Mouse (Mus musculus): ENCODE results near the gene Vrtn.

Gene Vrtn

DNA sequence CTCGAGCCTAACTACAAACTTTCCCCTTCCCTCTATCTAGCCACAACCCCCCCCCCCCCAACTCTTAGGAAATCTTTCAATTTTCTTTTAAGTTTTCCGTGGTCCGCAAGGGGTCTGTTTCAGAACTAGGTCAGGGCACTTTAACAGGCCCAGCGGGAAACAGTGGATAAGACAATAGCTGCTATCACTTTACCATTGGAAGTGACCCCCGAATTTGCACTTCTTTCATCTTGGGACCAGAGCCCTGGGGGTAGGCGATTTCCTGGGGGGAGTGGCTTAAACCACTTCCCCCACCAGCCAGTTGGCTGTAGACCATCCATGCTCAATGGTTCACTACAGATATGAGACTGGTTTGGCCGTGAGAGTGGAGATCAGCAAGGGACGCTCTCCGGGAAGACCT is at the start of gene Vrtn:
TSS of gene Vrtn (plus strand) at position 366 of the 400 bp plus-strand sequence.
- WGBS, result 15% methylated on average over 9 of the region's 9 CpGs

DNA sequence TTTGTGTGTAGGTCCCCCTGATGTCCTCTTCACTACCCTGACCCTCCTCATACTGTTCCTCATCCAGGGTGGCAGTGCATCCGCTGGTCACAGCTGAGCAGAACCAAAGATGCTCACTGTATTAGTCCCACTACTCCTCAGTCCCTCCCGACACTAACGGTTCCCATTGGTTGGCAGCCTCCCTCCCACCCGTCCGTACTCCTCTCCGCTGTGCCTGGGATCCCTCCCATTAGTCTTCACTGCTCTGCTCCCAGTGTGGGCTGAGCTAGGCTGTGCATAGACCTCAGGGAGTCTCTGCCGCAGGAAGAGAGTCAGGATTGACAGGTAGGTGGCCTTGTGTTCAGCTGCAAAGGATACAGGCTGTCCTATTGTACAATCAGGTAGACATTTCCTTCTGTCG is 42.5 kb upstream of the Vrtn start:
- 27% methylated on average over 8 of the region's 8 CpGs for WGBS

DNA sequence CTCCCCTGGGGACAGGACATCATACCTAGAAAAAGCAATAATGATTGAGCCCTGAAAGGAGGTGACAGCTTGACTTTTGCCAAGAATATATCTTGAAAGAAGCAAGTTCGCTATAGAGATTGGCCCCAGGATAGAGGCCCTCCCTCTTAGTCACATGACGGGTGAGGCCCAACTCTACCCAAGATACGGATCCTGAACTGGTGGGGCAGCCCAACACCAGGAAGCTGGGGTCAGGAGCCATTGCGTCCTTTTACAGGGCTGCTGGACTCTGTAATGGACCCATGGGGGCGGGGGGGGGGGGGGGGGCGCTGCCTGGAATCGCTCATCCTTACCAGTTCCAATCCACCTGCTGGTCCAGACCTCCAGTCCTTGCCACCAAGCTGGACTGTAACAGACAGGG is 36.8 kb upstream of the Vrtn start:
- 90% methylated on average over 7 of the region's 7 CpGs for WGBS

DNA sequence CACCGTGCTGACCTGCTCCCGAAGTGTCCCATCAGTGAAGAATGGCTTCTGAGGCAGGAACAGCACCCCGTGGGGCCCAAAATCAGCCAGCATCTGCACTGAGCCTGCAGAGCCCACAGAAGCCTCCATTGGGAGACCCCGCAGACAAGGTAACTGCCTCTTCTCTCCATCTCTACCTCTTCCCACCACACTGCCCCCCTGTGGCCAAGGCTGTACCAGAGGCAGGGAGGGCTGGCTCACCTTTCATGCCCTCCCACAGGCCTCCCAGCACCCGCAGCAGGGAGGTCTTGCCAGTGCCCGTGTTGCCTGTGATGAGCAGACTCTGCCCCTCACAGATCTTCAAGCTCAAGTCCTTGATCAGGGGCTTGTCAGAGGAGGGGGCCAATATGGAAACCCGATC is 35.0 kb upstream of the Vrtn start:
- WGBS, result 78% methylated on average over 7 of the region's 7 CpGs

DNA sequence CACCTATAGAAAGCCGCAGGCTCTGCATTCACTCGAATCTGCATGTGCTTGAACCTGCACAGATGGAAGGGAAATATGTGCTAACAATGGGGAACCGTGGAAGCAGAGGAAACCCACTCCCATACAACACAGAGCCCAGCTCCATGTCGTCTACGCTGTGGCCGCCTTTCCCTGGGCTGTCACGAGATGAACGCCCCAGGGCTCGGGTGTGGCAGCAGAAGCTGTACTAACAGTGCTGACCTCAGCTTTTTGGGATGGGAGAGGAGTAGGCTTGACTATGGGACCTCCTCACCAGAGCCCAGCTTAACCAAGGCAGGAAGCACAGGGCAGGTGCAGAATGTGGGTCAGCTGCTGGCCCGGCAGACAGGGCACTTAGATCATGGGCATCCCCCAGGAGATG is 29.1 kb upstream of the Vrtn start:
- WGBS, result 89% methylated on average over 10 of the region's 10 CpGs

DNA sequence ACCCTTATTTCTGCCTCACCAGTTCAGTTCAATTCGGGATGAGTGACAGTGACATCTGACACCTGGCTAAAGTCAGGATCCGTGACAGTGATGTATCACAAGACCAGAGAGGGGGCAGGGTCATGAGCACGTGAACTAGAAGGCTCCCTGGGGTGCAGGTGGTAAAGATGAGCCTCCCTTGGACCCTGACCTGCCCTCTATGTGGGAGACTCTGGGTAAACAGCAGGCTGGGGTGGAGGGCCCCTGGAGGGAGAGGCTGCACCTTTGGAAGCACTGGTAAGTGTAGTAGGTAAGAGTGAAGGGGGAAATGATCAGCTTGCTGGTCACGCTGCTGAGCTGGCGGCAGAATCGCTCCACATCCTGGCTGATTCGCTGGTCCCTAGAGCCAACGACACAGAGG is 28.3 kb upstream of the Vrtn start:
- WGBS, result 86% methylated on average over 8 of the region's 8 CpGs

DNA sequence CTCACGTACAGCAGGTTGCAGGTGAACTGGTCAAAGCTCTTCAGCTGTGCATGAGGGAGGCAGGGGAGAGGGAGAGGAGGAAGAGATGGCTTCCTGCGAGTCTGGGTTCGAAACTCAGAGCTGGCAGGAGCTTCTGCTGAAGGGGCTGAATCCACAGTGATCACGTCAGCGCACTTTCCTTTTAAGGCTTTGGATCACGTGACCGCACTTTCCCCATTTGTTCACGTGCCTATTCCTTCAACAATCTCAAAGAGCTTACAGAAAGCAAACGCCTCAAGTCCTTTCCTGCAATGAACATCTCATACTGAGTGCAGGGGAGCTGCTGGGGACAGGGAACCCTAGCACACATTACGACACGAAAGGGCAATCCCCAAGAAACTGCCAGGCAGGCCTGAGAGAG is 26.8 kb upstream of the Vrtn start:
- WGBS, result 86% methylated on average over 11 of the region's 11 CpGs

DNA sequence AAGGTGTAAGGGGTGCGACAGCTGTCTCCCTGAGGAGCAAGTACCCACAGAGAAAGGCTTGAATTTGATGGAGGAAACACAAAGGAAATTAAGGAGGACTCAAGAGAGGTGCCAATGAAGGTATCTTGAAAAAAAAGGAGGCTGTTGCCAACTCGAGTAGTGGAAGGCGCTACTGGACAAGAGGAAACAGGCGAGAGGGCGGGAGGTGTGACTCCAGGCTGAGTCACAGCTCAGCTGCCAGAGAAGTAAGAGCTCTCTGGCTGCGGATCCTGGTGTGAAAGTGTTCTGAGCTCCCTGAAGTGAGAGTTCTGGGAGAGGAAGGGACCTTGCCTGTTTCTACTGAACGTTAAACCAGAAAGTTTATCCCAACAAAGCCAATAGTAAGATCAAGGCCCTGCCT is 26.3 kb upstream of the Vrtn start:
- 51% methylated on average over 7 of the region's 7 CpGs for WGBS

DNA sequence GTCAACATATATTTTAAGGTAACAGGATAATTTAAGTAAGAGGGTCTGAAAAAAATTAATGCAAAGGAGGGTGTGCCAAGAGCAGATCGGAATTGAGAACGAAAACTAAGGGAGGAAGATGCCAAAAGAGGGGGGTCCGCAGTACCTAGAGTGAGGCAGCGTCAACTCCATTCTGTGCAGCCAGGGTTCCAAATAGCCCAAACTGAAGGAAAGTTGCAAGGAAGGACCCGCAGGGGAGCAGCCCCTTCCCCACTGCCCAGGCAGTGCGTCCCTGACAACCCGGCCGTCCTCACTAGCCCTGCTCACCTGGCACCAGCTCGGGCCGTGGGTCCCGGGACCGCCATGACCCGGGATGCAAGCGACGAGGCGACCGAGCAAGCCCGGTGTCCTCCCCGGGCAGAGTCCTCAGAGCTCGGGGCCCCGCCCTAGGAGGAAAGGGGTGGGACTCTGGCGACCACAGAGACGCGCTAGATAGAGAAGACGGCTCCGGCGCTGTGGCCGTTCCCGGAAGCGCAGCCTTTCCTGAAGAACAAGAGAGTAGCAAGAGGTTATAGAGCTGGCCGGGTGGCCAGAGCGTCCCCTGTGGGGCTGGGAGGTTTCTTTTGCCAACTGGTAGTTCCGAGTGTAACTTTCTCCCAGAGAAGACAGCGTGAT is 23.7 kb upstream of the Vrtn start, which contains the start of gene Abcd4:
TSS of gene Abcd4 (minus strand) at position 437 of the 654 bp plus-strand sequence.
- under 1% methylated on average over 34 of the region's 34 CpGs for WGBS

DNA sequence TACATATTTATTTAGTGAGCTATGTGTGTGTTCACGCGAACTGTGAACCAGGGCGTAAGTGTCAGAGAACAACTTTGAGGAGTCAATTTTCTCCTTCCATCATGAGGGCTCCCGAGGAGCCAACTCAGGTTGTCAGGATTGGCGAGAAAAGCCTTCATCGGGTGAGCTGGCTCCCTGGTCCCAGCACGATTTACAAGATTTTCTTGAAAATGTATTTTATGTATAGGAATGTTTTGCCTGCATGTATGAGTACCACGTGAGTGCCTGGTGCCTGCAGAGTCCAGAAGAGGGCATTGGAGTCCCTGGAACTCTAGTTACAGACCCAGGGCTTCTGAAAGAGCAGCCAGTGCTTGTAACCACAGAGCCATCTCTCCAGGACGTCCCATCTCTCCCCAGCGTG is 23.2 kb upstream of the Vrtn start:
- 2% methylated on average over 10 of the region's 10 CpGs for WGBS

DNA sequence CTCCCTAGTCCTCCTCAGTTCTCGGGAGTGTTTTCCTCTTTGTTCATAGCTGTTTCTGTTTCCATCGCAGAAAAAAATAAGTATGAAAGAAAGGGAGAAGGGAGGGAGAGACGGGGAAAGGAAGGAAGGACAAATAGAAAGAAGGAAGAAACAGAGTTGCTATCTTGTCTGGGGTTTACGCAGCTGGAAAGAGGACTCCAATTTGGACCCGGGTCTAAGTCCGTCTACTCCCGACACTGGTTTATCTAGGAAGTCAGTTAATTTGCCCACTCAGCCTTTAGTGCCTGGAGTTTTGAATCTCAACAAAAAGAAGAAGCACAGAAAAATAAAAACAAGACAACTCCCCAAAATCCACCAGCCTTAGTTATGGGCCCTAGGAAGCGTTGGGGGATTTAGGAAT is 16.2 kb upstream of the Vrtn start:
- 37% methylated on average over 8 of the region's 8 CpGs for WGBS

DNA sequence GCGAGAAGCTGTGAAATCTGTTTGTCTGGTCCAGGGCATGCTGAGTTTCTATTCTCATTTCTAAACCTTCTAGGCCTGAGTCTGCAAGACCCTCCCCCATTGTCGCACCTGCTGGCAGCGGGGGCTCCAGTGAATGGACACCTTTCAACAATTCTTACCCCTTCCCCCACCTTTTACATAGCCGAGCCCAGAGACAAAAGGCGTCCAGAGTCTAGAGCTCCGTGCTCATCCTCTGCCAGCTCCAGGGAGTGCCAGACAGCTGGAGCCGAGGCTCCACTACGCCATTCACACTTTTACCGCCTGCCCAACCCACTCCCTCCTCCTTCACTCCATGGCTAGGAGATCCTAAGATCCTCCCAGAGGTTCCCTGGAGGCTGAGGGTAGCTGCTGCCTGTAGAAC is 15.7 kb upstream of the Vrtn start:
- 10% methylated on average over 9 of the region's 9 CpGs for WGBS

DNA sequence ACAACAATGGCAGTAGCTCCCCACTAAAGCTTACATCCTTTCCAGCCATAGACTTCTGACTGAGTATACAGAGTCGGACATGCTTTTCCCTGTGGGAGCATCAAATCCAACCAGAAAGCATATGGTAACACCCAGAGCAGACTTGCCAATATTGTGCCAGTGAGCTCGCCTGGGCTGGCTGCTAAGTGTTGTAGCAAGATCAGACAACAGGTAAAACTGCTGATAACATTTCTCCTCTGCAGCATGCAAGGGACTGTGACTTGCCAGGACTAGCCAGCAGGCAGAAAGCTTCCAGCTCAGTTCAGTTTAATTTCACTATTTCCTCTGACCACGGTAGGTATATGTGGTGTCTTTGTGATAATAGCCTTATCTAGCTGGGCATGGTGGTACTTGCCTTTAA is 9.0 kb upstream of the Vrtn start:
- WGBS, result 74% methylated on average over 3 of the region's 3 CpGs

DNA sequence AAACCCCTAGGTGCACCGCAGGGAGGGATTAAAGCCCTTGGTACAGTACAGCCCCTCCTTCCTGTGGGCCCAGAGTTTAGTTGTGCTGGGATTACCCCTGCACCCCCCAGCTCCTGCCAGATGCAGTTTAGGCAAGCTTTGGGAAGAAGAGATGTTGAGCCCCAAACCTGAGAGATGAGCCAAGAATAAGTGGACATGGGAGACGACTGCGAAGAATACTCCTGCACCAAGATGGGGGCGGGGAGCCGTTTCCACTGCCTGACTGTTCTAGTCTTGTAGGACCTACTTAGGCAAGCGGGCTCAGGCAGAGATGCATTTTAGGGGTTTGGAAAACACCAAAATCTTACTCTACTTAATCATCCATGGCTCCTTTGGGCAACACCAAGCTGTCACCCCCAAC is 566 bp upstream of the Vrtn start:
- 13% methylated on average over 6 of the region's 6 CpGs for whole genome bisulfite sequencing

DNA sequence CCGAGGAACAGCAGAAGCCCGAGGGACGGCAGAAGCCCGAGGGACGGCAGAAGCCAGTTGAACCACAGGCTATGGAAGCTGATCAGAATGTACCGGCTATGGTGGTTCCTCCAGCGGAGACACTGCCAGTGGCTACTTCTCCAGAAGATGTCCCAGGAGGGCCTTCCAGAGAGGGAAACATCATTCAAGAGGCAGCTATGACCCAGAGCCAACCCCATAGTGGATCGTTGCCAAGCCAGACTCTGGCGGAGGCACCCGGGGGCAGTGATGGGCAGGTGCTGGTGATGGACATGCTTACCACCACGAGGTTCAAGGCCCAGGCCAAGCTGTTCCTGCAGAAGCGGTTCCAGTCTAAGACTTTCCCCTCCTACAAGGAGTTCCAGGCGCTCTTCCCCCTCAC is 9.4 kb downstream of the Vrtn start:
- WGBS, result 86% methylated on average over 13 of the region's 13 CpGs

DNA sequence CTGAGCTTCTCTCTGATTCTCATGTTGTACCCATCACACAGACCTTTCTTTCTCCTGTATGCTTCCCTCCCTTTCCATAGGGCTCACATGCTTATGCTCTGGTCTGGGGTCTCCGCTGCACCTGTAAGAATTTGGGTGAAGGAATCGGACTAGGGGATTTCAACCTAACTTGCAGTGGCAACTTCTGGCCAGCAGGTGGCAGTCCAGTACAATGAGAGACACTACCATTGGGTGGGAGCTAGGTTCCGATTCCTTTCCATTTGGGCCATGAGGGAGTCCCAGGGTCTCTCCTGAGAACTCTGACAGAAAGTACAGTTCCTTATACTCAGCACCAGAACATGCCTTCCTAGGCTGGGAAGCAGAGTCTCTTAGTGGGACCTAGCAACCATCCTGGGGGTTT is 13.1 kb downstream of the Vrtn start:
- WGBS, result 6% methylated on average over 3 of the region's 3 CpGs

DNA sequence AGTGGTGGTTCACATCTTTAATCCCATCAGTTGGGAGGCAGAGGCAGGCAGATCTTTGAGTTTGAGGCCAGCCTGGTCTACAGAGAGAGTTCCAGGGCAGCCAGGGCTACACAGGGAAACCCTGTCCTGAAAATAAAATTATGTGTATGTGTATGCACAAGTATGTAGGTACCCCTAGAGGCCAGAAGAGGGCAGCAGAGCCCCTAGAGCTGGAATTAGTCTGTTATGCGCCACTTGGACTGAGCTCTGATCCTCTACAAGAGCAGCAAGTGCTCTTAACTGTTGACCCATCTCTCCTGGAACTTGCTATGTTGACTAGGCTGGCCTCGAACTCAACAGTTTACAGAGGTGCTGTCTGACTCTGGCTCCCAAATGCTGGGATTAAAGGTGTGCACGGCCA is 29.7 kb downstream of the Vrtn start:
- WGBS, result 92% methylated on average over 3 of the region's 3 CpGs

DNA sequence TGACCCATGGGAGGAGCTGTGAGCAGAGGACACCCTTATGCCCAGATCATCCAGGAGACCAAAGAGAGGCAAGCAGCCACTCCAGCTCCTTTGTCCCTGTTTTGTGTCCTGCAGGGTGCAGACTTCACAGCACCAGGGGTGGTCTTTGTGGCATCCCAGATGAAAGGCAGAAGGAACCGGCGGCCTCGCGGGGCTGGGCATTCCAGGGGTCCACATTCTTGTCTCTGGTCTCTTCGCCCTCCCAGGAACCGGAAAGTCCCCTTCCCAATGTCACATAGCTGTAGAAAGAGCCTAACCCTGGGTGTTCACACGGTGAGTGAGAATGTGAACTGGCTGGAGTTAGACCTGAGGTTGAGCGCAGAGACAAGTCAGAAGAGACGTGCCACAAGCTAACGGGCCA is 30.8 kb downstream of the Vrtn start:
- WGBS, result 59% methylated on average over 10 of the region's 10 CpGs

DNA sequence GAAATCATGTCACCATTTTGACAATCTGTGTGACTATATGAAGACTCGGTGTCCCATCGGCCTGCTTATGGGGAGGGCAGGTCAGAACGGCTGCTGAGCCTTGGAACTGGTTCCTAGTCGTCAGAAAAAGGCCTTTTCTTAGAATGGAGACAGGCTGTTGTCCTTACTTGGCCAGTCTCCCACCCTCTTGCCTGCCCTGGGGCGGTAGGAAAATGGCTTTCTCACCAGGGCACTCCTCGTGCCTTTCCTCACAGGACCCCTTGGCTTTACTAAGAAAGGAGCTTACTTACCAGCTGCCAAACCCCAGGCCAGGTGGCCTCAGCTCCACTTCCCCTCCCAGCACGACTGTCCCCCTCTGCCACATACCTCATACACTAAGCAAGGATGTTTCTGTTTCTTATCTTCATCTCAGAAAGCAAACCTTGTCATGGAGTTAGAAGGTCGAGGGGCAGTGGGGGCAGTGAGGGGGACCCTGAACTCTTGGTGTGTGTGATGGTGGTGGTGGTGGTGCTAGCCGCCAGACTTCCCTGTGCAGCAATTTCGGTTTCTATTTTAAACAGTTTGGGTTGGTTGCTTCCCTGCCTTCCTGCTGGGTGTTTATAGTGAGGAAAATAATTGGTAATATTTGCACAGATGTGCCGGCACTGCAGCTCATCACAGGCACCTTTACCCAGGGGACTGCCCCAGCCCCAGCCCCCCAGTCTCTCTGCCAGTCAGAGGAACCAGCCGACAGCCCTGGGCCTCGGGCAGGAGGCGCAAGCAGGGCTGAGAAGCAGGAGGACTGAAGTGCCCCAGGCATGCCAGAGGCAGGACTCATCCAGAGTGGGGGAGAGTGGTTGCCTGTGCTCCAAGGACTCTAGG is 34.1 kb downstream of the Vrtn start:
- 60% methylated on average over 14 of the region's 14 CpGs for WGBS

DNA sequence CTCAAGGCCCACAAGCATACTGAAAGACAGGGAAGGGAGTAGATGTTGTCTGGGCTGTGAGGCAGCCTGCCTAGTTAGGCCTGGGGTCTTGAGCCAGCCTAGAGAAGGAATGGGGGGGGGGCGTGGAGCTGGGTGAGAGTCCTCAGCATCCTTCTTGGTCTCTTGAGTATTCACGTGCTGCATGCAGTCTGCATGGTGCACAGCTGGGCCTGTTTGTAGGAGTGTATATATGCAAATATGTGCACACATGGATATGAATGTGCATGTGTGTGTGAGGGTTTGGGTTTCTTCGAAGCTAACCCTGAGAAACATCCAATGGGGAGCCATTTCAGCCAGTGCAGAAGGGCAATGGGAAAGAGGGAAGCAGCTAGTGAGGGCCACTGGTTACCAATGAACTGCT is 35.2 kb downstream of the Vrtn start:
- 77% methylated on average over 3 of the region's 3 CpGs for WGBS

DNA sequence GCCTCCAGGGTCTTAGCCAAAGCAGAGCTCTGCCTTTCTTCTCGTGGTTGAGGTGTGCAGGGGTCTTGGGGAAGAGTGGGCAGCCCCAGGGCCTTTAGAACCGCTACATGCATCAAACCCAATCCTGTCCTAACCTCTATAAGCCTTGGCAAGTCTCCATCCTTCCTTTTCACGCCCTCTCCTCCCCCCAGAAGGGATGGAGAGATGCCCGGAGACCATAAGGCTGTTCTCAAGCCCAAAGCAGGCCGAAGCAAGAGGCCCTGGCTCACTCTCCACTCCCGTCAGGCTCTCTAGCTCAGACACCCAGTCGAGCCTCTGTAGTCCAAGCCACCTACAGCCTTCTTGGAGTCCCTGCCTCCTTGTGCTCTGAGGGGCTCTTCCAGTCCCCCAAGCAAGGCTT is 43.8 kb downstream of the Vrtn start:
- WGBS, result 73% methylated on average over 7 of the region's 7 CpGs

DNA sequence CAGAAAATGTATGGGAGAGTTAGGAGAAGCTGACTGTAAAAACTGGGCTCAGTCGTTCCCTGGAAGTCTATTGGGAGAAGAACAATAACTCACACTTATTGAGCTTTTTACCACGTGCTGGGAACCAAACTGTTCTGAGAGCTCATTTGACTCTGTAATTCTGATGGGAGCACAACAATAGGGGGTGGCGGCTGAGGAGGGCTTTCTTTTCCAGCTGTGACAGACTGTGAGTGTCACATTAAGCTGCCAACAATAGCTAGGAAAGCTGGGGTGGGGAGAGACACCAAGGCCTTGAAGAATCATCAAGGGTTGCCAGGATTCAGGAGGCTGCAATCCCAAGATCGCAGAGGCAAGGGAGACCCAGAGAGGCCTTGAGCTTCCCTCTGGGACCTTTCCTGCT is 45.4 kb downstream of the Vrtn start:
- 60% methylated on average over 4 of the region's 4 CpGs for WGBS

DNA sequence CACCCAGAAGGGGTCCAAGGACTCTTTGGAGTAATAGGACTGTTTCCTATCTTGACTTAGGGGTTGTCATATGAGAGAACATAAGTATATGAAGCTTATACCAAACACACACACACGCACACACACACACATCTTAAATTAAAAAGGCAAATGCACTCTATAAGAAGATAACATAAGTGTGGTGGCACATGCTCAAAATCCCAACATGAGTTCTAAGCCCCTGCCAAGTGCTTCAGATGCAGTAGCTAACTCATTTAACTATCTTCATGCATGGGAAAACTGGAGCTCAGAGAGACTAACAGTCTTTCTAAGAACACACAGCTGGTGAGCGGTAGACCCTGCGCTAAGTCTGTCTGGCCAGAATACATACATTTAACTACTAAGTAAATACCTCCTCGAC is 46.7 kb downstream of the Vrtn start:
- 70% methylated on average over 4 of the region's 4 CpGs for WGBS
